Mouse (Mus musculus): ENCODE results near the gene Enpp6. TPM values are rescaled to one million over a fixed set of nuclear protein-coding genes. Genes with fewer than 3 reads are reported as not detected.

Gene Enpp6
- total and polyA plus RNA-seq, 2 experiments from 2014 or later = 4.2 to 12.8 TPM

GRCm38 (mm10) chr8:46969386-46969785 lies 17.3 kb upstream of the Enpp6 start:
- TF ChIP-seq CTCF (IDR thresholded peaks at IDR 0.05; ENCODE audit: low read depth) = peak; percentile 51
- Histone ChIP-seq H3K4me3 (ENCODE audit: low read length) (no peak overlapping the region), H3K27me3 (ENCODE audit: insufficient read depth, low read length) (no peaks in the 10 kb centered on the region), H3K9ac (replicated peaks; ENCODE audit: low read length) (no peak overlapping the region), H3K27ac (no peak overlapping the region), H3K36me3 (ENCODE audit: insufficient read depth, low read length) (no peaks in the 10 kb centered on the region), H3K4me1 (ENCODE audit: insufficient read depth, low read length) (no peaks in the 10 kb centered on the region), H3K4me2 (ENCODE audit: low read depth, low read length) (no peak overlapping the region), H3K9me3 (ENCODE audit: low read length) (no peaks in the 10 kb centered on the region)
- no peak for ATAC-seq
- DNase-seq (ENCODE audit: low spot score) = no peak
- WGBS = 39% methylated on average over 2 of the region's 2 CpGs

DNA sequence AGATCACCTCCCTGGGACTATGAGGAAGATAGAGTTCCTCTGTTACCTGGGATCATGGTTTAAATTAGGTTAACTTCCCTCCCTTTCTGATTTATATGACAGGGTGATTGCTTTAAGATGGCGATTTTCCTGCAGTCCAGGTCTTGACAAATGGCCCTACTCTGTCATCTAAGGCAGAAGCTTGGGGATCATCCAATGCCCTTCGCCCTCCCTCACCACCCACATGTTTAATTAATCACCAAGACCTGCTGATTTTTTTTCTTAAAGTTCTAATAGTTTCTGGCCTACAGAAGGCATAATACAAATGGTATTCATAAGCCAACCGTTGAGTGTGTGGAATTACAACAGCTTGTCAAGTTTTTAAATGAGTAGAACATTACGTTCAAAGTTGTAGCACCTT lies 9.3 kb upstream of the Enpp6 start:
- ATAC-seq (no peak), DNase-seq (ENCODE audit: low spot score) (no peak)
- Histone ChIP-seq H3K4me3 (ENCODE audit: low read length) (no peak overlapping the region), H3K36me3 (ENCODE audit: insufficient read depth, low read length) (no peaks in the 10 kb centered on the region), H3K27ac (no peak overlapping the region), H3K27me3 (ENCODE audit: insufficient read depth, low read length) (no peaks in the 10 kb centered on the region), H3K9me3 (ENCODE audit: low read length) (0 out of 2 replicates have a peak, but pooled peaks cover 2% of the 10 kb centered on the region), H3K9ac (replicated peaks; ENCODE audit: low read length) (no peak overlapping the region), H3K4me2 (ENCODE audit: low read depth, low read length) (no peak overlapping the region), H3K4me1 (ENCODE audit: insufficient read depth, low read length) (no peaks in the 10 kb centered on the region)
- WGBS = 84% methylated on average over 4 of the region's 4 CpGs
- no peak for TF ChIP-seq CTCF (IDR thresholded peaks at IDR 0.05; ENCODE audit: low read depth)

DNA sequence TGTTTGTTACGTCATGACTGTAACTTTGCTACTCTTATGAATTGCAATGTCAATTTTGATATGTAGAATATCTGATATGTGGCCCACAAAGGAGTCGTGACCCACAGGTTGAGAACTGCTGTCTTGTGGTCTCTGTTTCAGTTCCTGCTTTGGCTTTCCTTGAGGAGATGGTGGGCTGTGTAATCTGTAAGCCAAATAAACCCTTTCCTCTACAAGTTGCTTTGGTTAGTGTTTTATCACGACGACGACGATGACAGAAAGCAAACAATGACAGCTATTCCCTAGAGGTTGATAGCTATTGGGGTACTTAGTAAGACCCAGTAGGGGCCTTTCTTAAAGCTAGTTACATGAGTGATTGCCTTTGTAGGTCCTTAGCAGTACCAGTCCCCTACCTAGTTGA lies 4.5 kb upstream of the Enpp6 start:
- no peak overlapping the region for H3K4me2 ChIP-seq (ENCODE audit: low read depth, low read length)
- H3K36me3 ChIP-seq (ENCODE audit: insufficient read depth, low read length) = no peaks in the 10 kb centered on the region
- no peak overlapping the region for H3K27ac ChIP-seq
- 89% methylated on average over 6 of the region's 6 CpGs for WGBS
- ATAC-seq (no peak), DNase-seq (ENCODE audit: low spot score) (no peak)
- H3K9ac ChIP-seq (replicated peaks; ENCODE audit: low read length) = no peak overlapping the region
- H3K4me3 ChIP-seq (ENCODE audit: low read length) = no peak overlapping the region
- H3K4me1 ChIP-seq (ENCODE audit: insufficient read depth, low read length) = no peaks in the 10 kb centered on the region
- TF ChIP-seq CTCF (IDR thresholded peaks at IDR 0.05; ENCODE audit: low read depth) = no peak
- H3K27me3 ChIP-seq (ENCODE audit: insufficient read depth, low read length) = no peaks in the 10 kb centered on the region
- H3K9me3 ChIP-seq (ENCODE audit: low read length) = no peaks in the 10 kb centered on the region

DNA sequence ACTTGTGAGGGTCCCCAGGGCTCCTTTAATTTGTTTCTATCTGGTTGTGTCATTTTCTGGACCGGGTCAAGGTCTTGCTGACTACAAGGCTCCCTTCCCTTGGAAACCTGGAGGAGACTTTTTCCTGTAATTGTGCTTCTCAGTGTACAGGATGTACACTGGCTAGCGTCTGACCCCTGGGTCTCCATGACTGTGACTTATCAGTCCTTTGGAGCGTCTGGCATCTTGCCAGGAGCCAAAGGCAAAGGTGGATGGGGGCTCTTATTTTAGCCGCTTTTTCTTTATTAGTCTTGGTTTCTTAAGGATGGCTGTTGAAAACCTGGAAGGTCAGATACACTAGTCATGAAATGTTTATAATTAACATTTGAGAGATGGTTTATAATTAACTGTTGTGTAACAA lies 3.9 kb upstream of the Enpp6 start:
- DNase-seq (ENCODE audit: low spot score) (no peak), ATAC-seq (no peak)
- 80% methylated on average over 4 of the region's 4 CpGs for WGBS
- no peaks in the 10 kb centered on the region for H3K4me1 ChIP-seq (ENCODE audit: insufficient read depth, low read length)
- no peaks in the 10 kb centered on the region for H3K36me3 ChIP-seq (ENCODE audit: insufficient read depth, low read length)
- H3K4me2 ChIP-seq (ENCODE audit: low read depth, low read length) = no peak overlapping the region
- H3K4me3 ChIP-seq (ENCODE audit: low read length) = no peak overlapping the region
- no peak for TF ChIP-seq CTCF (IDR thresholded peaks at IDR 0.05; ENCODE audit: low read depth)
- H3K27me3 ChIP-seq (ENCODE audit: insufficient read depth, low read length) = no peaks in the 10 kb centered on the region
- no peak overlapping the region for H3K27ac ChIP-seq
- H3K9ac ChIP-seq (replicated peaks; ENCODE audit: low read length) = no peak overlapping the region
- H3K9me3 ChIP-seq (ENCODE audit: low read length) = no peaks in the 10 kb centered on the region

- DNase-seq (ENCODE audit: low spot score) (no peak), ATAC-seq (no peak)
- Histone ChIP-seq H3K36me3 (ENCODE audit: insufficient read depth, low read length) (no peaks in the 10 kb centered on the region), H3K4me2 (ENCODE audit: low read depth, low read length) (no peak overlapping the region), H3K27ac (no peak overlapping the region), H3K9ac (replicated peaks; ENCODE audit: low read length) (no peak overlapping the region), H3K9me3 (ENCODE audit: low read length) (no peaks in the 10 kb centered on the region), H3K27me3 (ENCODE audit: insufficient read depth, low read length) (no peaks in the 10 kb centered on the region), H3K4me1 (ENCODE audit: insufficient read depth, low read length) (no peaks in the 10 kb centered on the region), H3K4me3 (ENCODE audit: low read length) (no peak overlapping the region)
- no peak for TF ChIP-seq CTCF (IDR thresholded peaks at IDR 0.05; ENCODE audit: low read depth)
- 78% methylated on average over 11 of the region's 11 CpGs for whole genome bisulfite sequencing
These were observed 2.0 kb upstream of the Enpp6 start for GRCm38 (mm10) chr8:46984647-46985046.

DNA sequence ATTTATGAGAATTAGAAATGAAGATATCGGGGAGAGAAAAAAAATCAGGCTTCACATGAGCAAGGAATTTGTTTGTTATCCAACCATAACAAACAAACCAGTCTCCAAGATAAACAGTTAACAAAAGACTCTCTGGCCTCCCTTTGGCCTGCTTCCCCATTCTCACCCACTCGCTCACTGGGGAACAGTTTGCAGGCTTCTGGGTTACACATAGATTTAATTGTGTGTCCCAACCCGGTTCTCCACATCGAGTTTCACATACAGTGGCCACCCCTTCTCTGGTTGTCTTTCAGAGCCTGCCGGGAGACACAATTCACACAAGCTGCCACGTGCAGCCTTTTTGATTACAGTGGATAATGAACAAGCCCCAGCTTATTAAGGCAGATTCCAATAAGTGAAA lies 1.7 kb downstream of the Enpp6 start:
- Histone ChIP-seq H3K36me3 (ENCODE audit: insufficient read depth, low read length) (no peaks in the 10 kb centered on the region), H3K27ac (no peak overlapping the region), H3K4me3 (ENCODE audit: low read length) (no peak overlapping the region), H3K4me1 (ENCODE audit: insufficient read depth, low read length) (no peaks in the 10 kb centered on the region), H3K9me3 (ENCODE audit: low read length) (no peaks in the 10 kb centered on the region), H3K27me3 (ENCODE audit: insufficient read depth, low read length) (no peaks in the 10 kb centered on the region), H3K9ac (replicated peaks; ENCODE audit: low read length) (no peak overlapping the region), H3K4me2 (ENCODE audit: low read depth, low read length) (no peak overlapping the region)
- DNase-seq (ENCODE audit: low spot score) = peak; percentile 3
- ATAC-seq = no peak
- 49% methylated on average over 6 of the region's 6 CpGs for WGBS
- TF ChIP-seq CTCF (IDR thresholded peaks at IDR 0.05; ENCODE audit: low read depth) = no peak

GRCm38 (mm10) chr8:46991081-46991480 lies 4.4 kb downstream of the Enpp6 start:
- Histone ChIP-seq H3K27ac (no peak overlapping the region), H3K9ac (replicated peaks; ENCODE audit: low read length) (no peak overlapping the region), H3K27me3 (ENCODE audit: insufficient read depth, low read length) (no peaks in the 10 kb centered on the region), H3K36me3 (ENCODE audit: insufficient read depth, low read length) (no peaks in the 10 kb centered on the region), H3K4me3 (ENCODE audit: low read length) (no peak overlapping the region), H3K9me3 (ENCODE audit: low read length) (no peaks in the 10 kb centered on the region), H3K4me2 (ENCODE audit: low read depth, low read length) (no peak overlapping the region), H3K4me1 (ENCODE audit: insufficient read depth, low read length) (no peaks in the 10 kb centered on the region)
- TF ChIP-seq CTCF (IDR thresholded peaks at IDR 0.05; ENCODE audit: low read depth) = no peak
- ATAC-seq (no peak), DNase-seq (ENCODE audit: low spot score) (no peak)
- 87% methylated on average over 5 of the region's 5 CpGs for WGBS

Data from hindbrain, postnatal 0 days (tissue).